Mouse (Mus musculus) heart, embryonic 11.5 days (tissue): ENCODE results near the gene Acot2. TPM values are rescaled to one million over a fixed set of nuclear protein-coding genes. Genes with fewer than 3 reads are reported as not detected.
"Not testable (repeated sequence)": the region's sequence is repeated elsewhere in the genome, so short reads cannot be mapped to it uniquely, and the experiment has no call there.

Experiments
- ATAC-seq: fragments of 200-750 bp; cut with Nextera tagmentation; replicated peaks from 2 replicates; pipeline ENCODE4 v1.8.0; 2017; ENCODE audit warnings: moderate library complexity; ENCODE audit not compliant: insufficient number of reproducible peaks, low FRiP score, low TSS enrichment
- H3K27ac ChIP-seq: fragments of 300-500 bp; sonication (generic); 2 replicates; pipeline ENCODE4 v1.5.1; 2014; ENCODE audit warnings: mild to moderate bottlenecking, low read depth, low read length
- H3K27me3 ChIP-seq: fragments of 300-500 bp; sonication (generic); 2 replicates; pipeline ENCODE4 v1.6.1; 2014; ENCODE audit warnings: mild to moderate bottlenecking, low read length, mixed read lengths; ENCODE audit not compliant: control insufficient read depth, insufficient read depth
- H3K36me3 ChIP-seq: fragments of 300-500 bp; sonication (generic); 2 replicates; pipeline ENCODE4 v1.6.1; 2014; ENCODE audit warnings: mild to moderate bottlenecking, low read length, moderate library complexity, mixed read lengths; ENCODE audit not compliant: control insufficient read depth, insufficient read depth
- H3K4me1 ChIP-seq: fragments of 300-500 bp; sonication (generic); 2 replicates; pipeline ENCODE4 v1.6.1; 2014; ENCODE audit warnings: low read length; ENCODE audit not compliant: control insufficient read depth, insufficient read depth
- H3K4me2 ChIP-seq: fragments of 300-500 bp; sonication (generic); 2 replicates; pipeline ENCODE4 v1.6.1; 2014; ENCODE audit warnings: mild to moderate bottlenecking, moderate library complexity
- H3K4me3 ChIP-seq: fragments of 300-500 bp; sonication (generic); 2 replicates; pipeline ENCODE4 v1.5.1; 2014; ENCODE audit warnings: low read depth, low read length
- H3K9ac ChIP-seq: fragments of 300-500 bp; sonication (generic); 2 replicates; pipeline ENCODE4 v1.6.1; 2014; ENCODE audit warnings: mild to moderate bottlenecking, low read depth, low read length, moderate library complexity
- H3K9me3 ChIP-seq: fragments of 300-500 bp; sonication (generic); replicated peaks from 2 replicates; pipeline ENCODE4 v1.6.1; 2016; ENCODE audit warnings: low read length; ENCODE audit not compliant: control insufficient read depth
- WGBS: fragments of 180-500 bp; shearing (Covaris S2); extraction: QIAGEN DNeasy Blood & Tissue Kit; methylation state at CpG from one replicate; pipeline ENCODE4 v1.1.7; 2014; ENCODE audit not compliant: insufficient replicate concordance; 5-methylcytosine and 5-hydroxymethylcytosine counted together
- polyA plus RNA-seq: library from polyadenylated mRNA; unstranded; fragments of >200 nt; fragmentation: Nextera tagmentation; extraction: Ambion mirVana; gene quantifications from 2 replicates; pipeline ENCODE4 v1.2.1, GENCODE M21; 2014

Acot2 gene
- polyA plus RNA-seq, 1 experiment from 2014 or later = 35.5 TPM

DNA sequence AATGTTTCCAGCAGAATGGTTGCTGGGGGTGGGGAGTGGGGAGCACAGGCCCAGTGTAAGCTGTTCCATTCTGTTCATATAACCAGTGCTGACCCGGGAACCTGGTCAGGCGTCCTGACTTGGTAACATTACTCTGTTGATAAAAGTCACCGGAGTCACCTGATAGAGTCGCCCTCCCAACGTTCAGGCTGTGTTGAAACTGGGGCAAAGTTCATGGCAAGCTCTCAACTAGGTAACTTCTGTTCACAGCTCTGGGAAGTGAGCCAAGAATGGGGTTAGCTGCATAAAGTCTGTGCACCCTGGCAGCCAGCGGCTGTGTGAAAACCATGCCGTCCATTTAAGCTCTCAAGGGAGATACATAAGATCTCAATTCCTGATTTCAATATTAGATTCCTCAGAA is 32.9 kb downstream of the Acot2 start:
- H3K36me3 ChIP-seq, H3K27ac ChIP-seq, H3K9ac ChIP-seq, H3K4me1 ChIP-seq, H3K4me3 ChIP-seq, H3K9me3 ChIP-seq, H3K4me2 ChIP-seq, H3K27me3 ChIP-seq: not testable (repeated sequence)
- WGBS = 42% methylated on average over 7 of the region's 7 CpGs
- 0 out of 2 replicates have a peak, but pooled peaks have one; percentile 18 for ATAC-seq

DNA sequence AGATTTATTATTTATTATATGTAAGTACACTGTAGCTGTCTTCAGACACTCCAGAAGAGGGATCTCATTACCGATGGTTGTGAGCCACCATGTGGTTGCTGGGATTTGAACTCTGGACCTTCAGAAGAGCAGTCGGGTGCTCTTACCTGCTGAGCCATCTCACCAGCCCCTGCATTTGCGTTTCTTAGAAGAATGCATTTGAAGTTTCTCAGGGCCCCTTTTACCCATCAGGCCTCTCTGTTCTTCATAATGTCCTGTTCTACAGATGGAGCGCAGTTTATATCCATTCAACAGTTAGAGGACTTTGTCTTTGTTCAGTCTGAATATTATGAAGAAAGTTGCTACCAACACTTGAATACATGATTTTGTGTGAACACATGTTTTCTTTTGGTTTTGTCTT is 34.6 kb downstream of the Acot2 start:
- 91% methylated on average over 4 of the region's 4 CpGs for WGBS

GRCm38 (mm10) chr12:84023052-84023745 is 35.5 kb downstream of the Acot2 start:
- no peak overlapping the region for H3K4me3 ChIP-seq
- no peak for ATAC-seq
- WGBS = 80% methylated on average over 9 of the region's 9 CpGs
- no peak overlapping the region for H3K27ac ChIP-seq
- H3K9me3 ChIP-seq = no peaks in the 10 kb centered on the region
- no peaks in the 10 kb centered on the region for H3K27me3 ChIP-seq
- no peak overlapping the region for H3K4me2 ChIP-seq
- H3K9ac ChIP-seq = no peak overlapping the region
- H3K36me3 ChIP-seq = no peaks in the 10 kb centered on the region
- no peaks in the 10 kb centered on the region for H3K4me1 ChIP-seq

More for the DNA sequence above, 34.6 kb downstream of the Acot2 start:
- not testable (repeated sequence) for H3K4me2 ChIP-seq, ATAC-seq, H3K4me3 ChIP-seq, H3K27ac ChIP-seq, H3K36me3 ChIP-seq, H3K27me3 ChIP-seq, H3K9me3 ChIP-seq, H3K4me1 ChIP-seq, H3K9ac ChIP-seq

DNA sequence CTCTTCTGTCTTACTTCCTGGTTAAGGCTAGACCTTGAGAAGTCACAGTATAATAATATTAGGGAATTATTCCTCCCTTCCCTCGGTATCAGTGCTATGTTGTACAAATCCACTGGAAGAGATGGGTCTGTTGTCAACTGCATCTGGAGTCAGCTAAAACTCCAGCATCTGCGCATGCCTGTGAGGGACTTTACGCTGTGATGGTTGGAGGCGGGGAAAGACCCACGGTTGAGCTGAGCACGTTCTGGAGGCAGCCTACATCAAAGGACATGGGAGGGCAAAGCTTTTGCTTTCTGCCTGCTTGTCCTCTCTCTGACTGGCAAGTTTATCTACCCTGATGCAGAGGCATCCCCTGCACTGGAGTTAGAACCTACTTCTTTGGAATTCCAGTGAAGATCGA is 38.2 kb downstream of the Acot2 start:
- H3K4me2 ChIP-seq = no peak overlapping the region
- H3K9me3 ChIP-seq = no peaks in the 10 kb centered on the region
- no peaks in the 10 kb centered on the region for H3K27me3 ChIP-seq
- H3K4me1 ChIP-seq = no peaks in the 10 kb centered on the region; the same call in 1 of the 2 replicates
- no peak for ATAC-seq
- WGBS = 83% methylated on average over 7 of the region's 7 CpGs
- H3K9ac ChIP-seq = no peak overlapping the region
- no peak overlapping the region for H3K4me3 ChIP-seq
- H3K27ac ChIP-seq = no peak overlapping the region
- H3K36me3 ChIP-seq = no peaks in the 10 kb centered on the region

DNA sequence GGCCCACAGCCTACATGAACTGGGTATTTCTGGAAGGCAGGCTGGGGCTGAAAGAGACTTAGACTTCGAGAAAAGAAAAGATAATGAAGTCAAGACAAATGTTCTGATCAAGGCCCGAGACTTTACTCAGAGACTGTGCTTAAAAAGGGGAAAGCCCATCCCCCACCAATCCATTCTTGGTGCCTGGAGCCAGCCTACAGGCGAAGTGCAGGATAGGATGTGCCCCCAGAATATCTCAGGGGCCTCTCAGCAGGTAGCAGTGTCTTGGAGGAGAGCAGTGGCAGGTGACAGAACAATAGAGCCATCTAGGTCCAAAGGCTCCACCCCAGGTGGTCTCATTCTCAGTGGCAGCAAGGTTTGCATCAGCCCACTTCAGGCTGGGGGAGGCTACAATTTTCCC is 40.7 kb downstream of the Acot2 start:
- H3K27me3 ChIP-seq, H3K36me3 ChIP-seq, H3K27ac ChIP-seq, ATAC-seq, H3K9ac ChIP-seq, H3K4me3 ChIP-seq, H3K4me2 ChIP-seq, H3K9me3 ChIP-seq, H3K4me1 ChIP-seq: not testable (repeated sequence)
- WGBS = 56% methylated on average over 3 of the region's 3 CpGs

DNA sequence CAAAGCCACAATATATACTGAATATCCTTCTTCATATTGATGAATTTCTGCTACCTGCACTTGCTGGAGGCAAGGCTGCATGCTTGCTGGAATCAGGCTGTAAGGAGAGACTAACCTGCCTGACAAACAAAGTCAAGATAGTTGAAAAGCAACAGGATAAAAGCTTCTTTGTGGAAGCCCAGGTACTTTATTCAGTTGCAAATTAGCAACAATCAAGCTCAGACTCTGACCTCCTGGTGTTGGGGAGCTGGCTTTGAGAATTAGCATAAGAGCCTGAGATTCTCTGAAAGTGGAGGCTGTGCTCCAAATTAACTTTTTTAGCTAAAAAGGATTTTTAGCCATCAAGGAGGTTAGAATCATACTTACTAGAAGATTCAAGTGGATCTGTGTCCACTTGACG is 41.4 kb downstream of the Acot2 start:
- H3K9ac ChIP-seq, H3K4me1 ChIP-seq, H3K9me3 ChIP-seq, ATAC-seq, H3K4me3 ChIP-seq, H3K36me3 ChIP-seq, H3K4me2 ChIP-seq, H3K27ac ChIP-seq, H3K27me3 ChIP-seq: not testable (repeated sequence)
- WGBS = 89% methylated on average over 1 of the region's 1 CpGs

GRCm38 (mm10) chr12:84030659-84031332 is 43.1 kb downstream of the Acot2 start:
- Histone ChIP-seq H3K9me3 (no peaks in the 10 kb centered on the region), H3K27ac (no peak overlapping the region), H3K4me1 (no peaks in the 10 kb centered on the region; the same call in 1 of the 2 replicates), H3K36me3 (no peaks in the 10 kb centered on the region), H3K27me3 (no peaks in the 10 kb centered on the region), H3K4me2 (no peak overlapping the region), H3K4me3 (no peak overlapping the region), H3K9ac (no peak overlapping the region)
- 71% methylated on average over 4 of the region's 4 CpGs for WGBS
- ATAC-seq = no peak

DNA sequence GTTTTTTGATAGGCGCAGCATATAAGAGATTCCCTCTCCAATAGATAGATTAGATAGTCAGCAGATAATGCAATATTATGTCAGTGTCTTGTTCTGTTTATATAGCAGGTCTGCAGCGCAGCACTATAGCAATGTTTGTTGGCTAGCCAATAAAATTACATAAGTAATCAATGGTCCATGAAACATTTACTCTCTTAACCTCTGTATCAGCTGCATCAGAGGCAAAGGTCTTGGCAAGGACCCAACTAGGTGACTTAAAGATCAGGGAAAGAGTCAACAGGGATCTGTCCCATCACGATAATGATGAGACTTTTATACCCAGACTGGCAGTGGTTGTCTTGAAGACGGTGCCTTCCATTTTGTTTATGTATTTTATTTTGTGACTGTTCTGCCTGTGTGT is 45.2 kb downstream of the Acot2 start:
- no peaks in the 10 kb centered on the region for H3K9me3 ChIP-seq
- no peak overlapping the region for H3K27ac ChIP-seq
- H3K4me2 ChIP-seq = no peak overlapping the region
- 82% methylated on average over 4 of the region's 4 CpGs for WGBS
- H3K9ac ChIP-seq = no peak overlapping the region
- no peak overlapping the region for H3K4me3 ChIP-seq
- H3K27me3 ChIP-seq = no peaks in the 10 kb centered on the region
- ATAC-seq = no peak
- no peaks in the 10 kb centered on the region; the same call in 1 of the 2 replicates for H3K4me1 ChIP-seq
- no peaks in the 10 kb centered on the region for H3K36me3 ChIP-seq

DNA sequence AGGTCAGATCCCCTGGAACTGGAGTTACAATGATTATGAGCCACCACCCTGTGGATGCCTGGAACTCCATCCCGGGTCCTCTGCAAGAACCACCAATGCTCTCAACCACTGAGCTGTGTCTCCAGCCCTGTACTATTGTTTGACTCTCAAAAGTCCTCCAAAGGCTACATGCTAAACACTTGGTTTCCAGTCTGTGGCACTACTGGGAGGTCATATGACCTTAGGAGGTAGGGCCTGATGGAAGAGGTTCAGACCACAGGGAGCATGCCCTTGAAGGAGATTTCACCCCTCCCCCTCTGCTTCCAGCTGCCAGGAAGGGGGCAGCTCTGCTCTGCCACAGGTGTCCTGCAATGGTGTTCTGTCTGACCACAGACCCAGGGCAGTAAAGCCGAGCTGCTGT is 45.6 kb downstream of the Acot2 start:
- ATAC-seq = not testable (repeated sequence)

More for the DNA sequence above, 45.6 kb downstream of the Acot2 start:
- H3K27me3 ChIP-seq, H3K27ac ChIP-seq, H3K9ac ChIP-seq, H3K4me1 ChIP-seq, H3K4me3 ChIP-seq, H3K4me2 ChIP-seq, H3K9me3 ChIP-seq, H3K36me3 ChIP-seq: not testable (repeated sequence)
- 68% methylated on average over 2 of the region's 2 CpGs for WGBS
